Mouse (Mus musculus) hindbrain, embryonic 10.5 days (tissue): ENCODE results near the gene Pnkd. TPM values are rescaled to one million over a fixed set of nuclear protein-coding genes. Genes with fewer than 3 reads are reported as not detected.

Source experiments
- DNase-seq: peaks from one replicate; pipeline ENCODE4 v3.0.0-alpha.2; 2017; ENCODE audit warnings: low spot score
- H3K27ac ChIP-seq: fragments of 300-500 bp; sonication (generic); 2 replicates; pipeline ENCODE4 v1.5.1; 2016; ENCODE audit warnings: mild to moderate bottlenecking, moderate library complexity
- H3K27me3 ChIP-seq: fragments of 300-500 bp; sonication (generic); 2 replicates; pipeline ENCODE4 v1.6.1; 2016; ENCODE audit warnings: mild to moderate bottlenecking; ENCODE audit not compliant: poor library complexity, insufficient read depth, severe bottlenecking
- H3K36me3 ChIP-seq: fragments of 300-500 bp; sonication (generic); 2 replicates; pipeline ENCODE4 v1.6.1; 2016; ENCODE audit warnings: mild to moderate bottlenecking, moderate library complexity
- H3K4me1 ChIP-seq: fragments of 300-500 bp; sonication (generic); replicated peaks from 2 replicates; pipeline ENCODE4 v1.6.1; 2016; ENCODE audit warnings: mild to moderate bottlenecking
- H3K4me3 ChIP-seq: fragments of 300-500 bp; sonication (generic); 2 replicates; pipeline ENCODE4 v1.5.1; 2016; ENCODE audit warnings: mild to moderate bottlenecking, moderate library complexity
- H3K9me3 ChIP-seq: fragments of 300-500 bp; sonication (generic); 2 replicates; pipeline ENCODE4 v1.6.1; 2016; ENCODE audit warnings: mild to moderate bottlenecking, moderate library complexity
- WGBS: fragments of 180-500 bp; shearing (Covaris S2); methylation state at CpG from one replicate; pipeline ENCODE4 v1.1.7; 2016; 5-methylcytosine and 5-hydroxymethylcytosine counted together
- polyA plus RNA-seq: library from polyadenylated mRNA; unstranded; fragments of >200 nt; fragmentation: Nextera tagmentation; extraction: Ambion mirVana; gene quantifications from 2 replicates; pipeline ENCODE4 v1.2.1, GENCODE M21; 2016

The Pnkd gene
- polyA plus RNA-seq, 1 experiment from 2014 or later: 120 TPM

DNA sequence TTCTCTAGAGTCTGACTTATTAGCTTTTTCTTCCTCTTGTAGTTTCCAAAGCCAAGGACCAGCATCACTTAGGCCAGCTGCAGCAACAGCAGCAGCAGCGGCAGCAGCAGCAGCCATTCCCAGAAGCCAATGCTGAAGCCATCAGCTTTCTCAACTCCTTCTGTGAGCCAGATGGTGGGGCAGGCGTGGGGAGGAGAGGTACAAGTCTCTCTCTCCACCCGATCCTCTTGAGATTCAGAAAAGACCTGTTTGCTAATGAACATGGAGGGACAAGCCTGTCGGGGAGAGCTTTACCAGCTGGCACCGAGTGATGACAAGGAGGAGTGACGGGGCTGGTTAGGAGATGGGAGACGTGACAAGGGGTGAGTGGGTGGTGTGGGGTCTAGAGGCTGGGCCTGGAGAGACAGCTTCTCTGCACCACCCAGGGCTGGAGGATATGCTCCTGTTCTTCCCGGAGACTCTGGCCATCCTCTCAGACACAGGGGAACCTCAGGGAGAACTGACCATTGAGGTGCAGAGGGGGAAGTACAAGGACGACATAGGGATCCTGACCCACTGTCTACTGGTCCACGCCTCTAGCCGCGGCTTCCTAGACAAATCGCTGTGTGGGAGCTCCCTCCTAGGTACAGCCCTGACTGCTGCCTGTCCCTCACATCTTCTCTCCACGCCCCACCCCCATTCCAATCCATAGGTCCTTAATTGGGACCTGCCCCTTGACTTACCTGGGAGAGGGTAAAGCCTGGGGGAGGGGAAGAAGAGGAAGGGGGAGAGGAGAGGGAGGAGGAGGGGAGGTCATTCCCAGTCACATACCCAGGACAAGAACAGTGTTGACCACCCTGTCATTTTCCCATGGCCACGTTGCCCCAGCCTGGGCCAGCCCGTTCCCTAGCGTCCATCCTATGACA is 77.8 kb downstream of the Pnkd start:
- Histone ChIP-seq H3K36me3 (no peaks in the 10 kb centered on the region), H3K27ac (no peak overlapping the region), H3K4me3 (no peak overlapping the region), H3K27me3 (peaks cover 11% of the 10 kb centered on the region), H3K9me3 (no peaks in the 10 kb centered on the region), H3K4me1 (peaks cover 18% of the 10 kb centered on the region)
- DNase-seq: no peak
- WGBS: 69% methylated on average over 17 of the region's 17 CpGs

GRCm38 (mm10) chr1:74363437-74363836 is 78.7 kb downstream of the Pnkd start:
- 75% methylated on average over 5 of the region's 5 CpGs for WGBS
- H3K27me3 ChIP-seq: peaks cover 14% of the 10 kb centered on the region
- no peak for DNase-seq
- no peaks in the 10 kb centered on the region for H3K9me3 ChIP-seq
- no peaks in the 10 kb centered on the region for H3K36me3 ChIP-seq
- no peak overlapping the region for H3K4me3 ChIP-seq
- no peak overlapping the region for H3K27ac ChIP-seq
- peaks cover 26% of the 10 kb centered on the region for H3K4me1 ChIP-seq

GRCm38 (mm10) chr1:74364270-74364669 is 79.5 kb downstream of the Pnkd start:
- 81% methylated on average over 8 of the region's 8 CpGs for WGBS
- Histone ChIP-seq H3K27ac (no peak overlapping the region), H3K27me3 (peaks cover 14% of the 10 kb centered on the region), H3K4me3 (no peak overlapping the region), H3K36me3 (no peaks in the 10 kb centered on the region), H3K9me3 (no peaks in the 10 kb centered on the region), H3K4me1 (peaks cover 28% of the 10 kb centered on the region)
- no peak for DNase-seq

- Histone ChIP-seq H3K27me3 (peaks cover 14% of the 10 kb centered on the region), H3K4me3 (peak overlapping the region; percentile 43), H3K27ac (peak overlapping the region; percentile 36), H3K36me3 (no peaks in the 10 kb centered on the region), H3K9me3 (no peaks in the 10 kb centered on the region), H3K4me1 (peaks cover 14% of the 10 kb centered on the region)
- peak; percentile 57 for DNase-seq
- WGBS: 22% methylated on average over 34 of the region's 34 CpGs
Measured at GRCm38 (mm10) chr1:74367886-74368645, 83.3 kb downstream of the Pnkd start.

GRCm38 (mm10) chr1:74370040-74370439 is 85.3 kb downstream of the Pnkd start:
- 60% methylated on average over 4 of the region's 4 CpGs for WGBS
- no peak overlapping the region for H3K27ac ChIP-seq
- no peak overlapping the region for H3K4me3 ChIP-seq

GRCm38 (mm10) chr1:74373372-74373771 is 88.6 kb downstream of the Pnkd start:
- H3K4me1 ChIP-seq: peaks cover 25% of the 10 kb centered on the region
- H3K27me3 ChIP-seq: no peaks in the 10 kb centered on the region; the same call in 1 of the 2 replicates
- H3K36me3 ChIP-seq: no peaks in the 10 kb centered on the region
- no peak overlapping the region for H3K4me3 ChIP-seq
- WGBS: 87% methylated on average over 4 of the region's 4 CpGs
- no peaks in the 10 kb centered on the region for H3K9me3 ChIP-seq
- H3K27ac ChIP-seq: no peak overlapping the region
- no peak for DNase-seq

More at GRCm38 (mm10) chr1:74370040-74370439, 85.3 kb downstream of the Pnkd start:
- Histone ChIP-seq H3K27me3 (peaks cover 14% of the 10 kb centered on the region), H3K9me3 (no peaks in the 10 kb centered on the region), H3K4me1 (peaks cover 14% of the 10 kb centered on the region), H3K36me3 (no peaks in the 10 kb centered on the region)
- DNase-seq: no peak

- H3K27ac ChIP-seq: no peak within 1 kb of the TSS
- no peak for DNase-seq
- WGBS: 83% methylated on average over 8 of the region's 8 CpGs
- no peak within 1 kb of the TSS for H3K4me3 ChIP-seq
- no peaks in the 10 kb centered on the region for H3K27me3 ChIP-seq
- peaks cover 23% of the 10 kb centered on the region for H3K4me1 ChIP-seq
- H3K9me3 ChIP-seq: no peaks in the 10 kb centered on the region
- H3K36me3 ChIP-seq: no peaks in the 10 kb centered on the region
Measured at GRCm38 (mm10) chr1:74374980-74375379, 90.2 kb downstream of the Pnkd start, which contains the start of gene Slc11a1. Slc11a1 (plus strand) TSS chr1:74375195.

GRCm38 (mm10) chr1:74375561-74375960 is 90.8 kb downstream of the Pnkd start:
- 79% methylated on average over 10 of the region's 10 CpGs for WGBS
- Histone ChIP-seq H3K27ac (no peak overlapping the region), H3K27me3 (no peaks in the 10 kb centered on the region), H3K36me3 (no peaks in the 10 kb centered on the region), H3K4me3 (no peak overlapping the region), H3K9me3 (no peaks in the 10 kb centered on the region), H3K4me1 (peaks cover 23% of the 10 kb centered on the region)
- no peak for DNase-seq

- no peak for DNase-seq
- peak overlapping the region; percentile 13 for H3K27ac ChIP-seq
- H3K4me3 ChIP-seq: no peak overlapping the region
- H3K4me1 ChIP-seq: peaks cover 23% of the 10 kb centered on the region
- H3K27me3 ChIP-seq: no peaks in the 10 kb centered on the region
- no peaks in the 10 kb centered on the region for H3K36me3 ChIP-seq
- H3K9me3 ChIP-seq: no peaks in the 10 kb centered on the region
- WGBS: 79% methylated on average over 4 of the region's 4 CpGs
Measured at GRCm38 (mm10) chr1:74376396-74376795, 91.7 kb downstream of the Pnkd start.

- whole genome bisulfite sequencing: 85% methylated on average over 7 of the region's 7 CpGs
- H3K4me1 ChIP-seq: peaks cover 23% of the 10 kb centered on the region
Measured at GRCm38 (mm10) chr1:74379058-74379504, 94.4 kb downstream of the Pnkd start.

DNA sequence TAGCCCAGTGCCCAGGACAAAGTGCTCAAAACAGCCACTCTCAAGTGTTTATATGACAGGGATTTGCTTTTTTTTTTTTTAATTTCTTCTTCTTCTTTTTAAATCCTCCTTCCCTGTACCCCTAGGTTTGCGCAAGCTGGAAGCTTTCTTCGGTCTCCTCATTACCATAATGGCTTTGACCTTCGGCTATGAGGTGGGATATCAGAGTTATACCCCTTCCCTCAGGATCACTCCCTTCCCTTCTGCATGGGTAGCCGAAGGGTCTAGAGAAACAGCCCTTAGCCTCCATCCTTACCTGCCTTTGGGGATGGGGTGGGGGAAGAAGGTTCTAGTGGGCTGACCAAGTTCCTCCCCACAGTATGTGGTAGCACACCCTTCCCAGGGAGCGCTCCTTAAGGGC is 95.8 kb downstream of the Pnkd start:
- no peaks in the 10 kb centered on the region for H3K27me3 ChIP-seq
- no peaks in the 10 kb centered on the region for H3K9me3 ChIP-seq
- H3K4me3 ChIP-seq: no peak overlapping the region
- no peak for DNase-seq
- H3K36me3 ChIP-seq: no peaks in the 10 kb centered on the region
- no peak overlapping the region for H3K27ac ChIP-seq
- 91% methylated on average over 5 of the region's 5 CpGs for WGBS
- H3K4me1 ChIP-seq: peaks cover 16% of the 10 kb centered on the region

More at GRCm38 (mm10) chr1:74379058-74379504, 94.4 kb downstream of the Pnkd start:
- Histone ChIP-seq H3K9me3 (no peaks in the 10 kb centered on the region), H3K27ac (no peak overlapping the region), H3K4me3 (no peak overlapping the region), H3K36me3 (no peaks in the 10 kb centered on the region), H3K27me3 (no peaks in the 10 kb centered on the region)
- DNase-seq: no peak

- 90% methylated on average over 10 of the region's 10 CpGs for WGBS
- H3K4me3 ChIP-seq: no peak overlapping the region
Measured at GRCm38 (mm10) chr1:74381588-74382021, 96.9 kb downstream of the Pnkd start.

DNA sequence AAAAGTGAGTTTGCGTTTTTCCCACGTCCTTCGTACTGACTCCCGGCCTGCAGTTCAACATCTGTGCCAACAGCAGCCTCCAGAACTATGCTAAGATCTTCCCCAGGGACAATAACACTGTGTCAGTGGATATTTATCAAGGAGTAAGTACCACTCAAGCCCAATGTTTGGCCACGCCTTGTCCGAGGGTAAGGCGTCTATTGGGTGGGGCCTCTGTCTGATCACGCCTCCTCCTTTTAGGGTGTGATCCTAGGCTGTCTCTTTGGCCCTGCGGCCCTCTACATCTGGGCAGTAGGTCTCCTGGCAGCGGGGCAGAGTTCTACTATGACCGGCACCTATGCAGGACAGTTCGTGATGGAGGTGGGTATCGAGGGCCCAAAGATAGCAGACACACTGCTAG is 98.7 kb downstream of the Pnkd start:
- H3K9me3 ChIP-seq: no peaks in the 10 kb centered on the region
- no peaks in the 10 kb centered on the region for H3K36me3 ChIP-seq
- DNase-seq: no peak
- H3K4me1 ChIP-seq: peaks cover 16% of the 10 kb centered on the region
- H3K4me3 ChIP-seq: no peak overlapping the region
- no peak overlapping the region for H3K27ac ChIP-seq
- WGBS: 89% methylated on average over 13 of the region's 13 CpGs
- peaks cover under 1% of the 10 kb centered on the region for H3K27me3 ChIP-seq

More at GRCm38 (mm10) chr1:74381588-74382021, 96.9 kb downstream of the Pnkd start:
- no peak for DNase-seq
- Histone ChIP-seq H3K9me3 (no peaks in the 10 kb centered on the region), H3K4me1 (peaks cover 11% of the 10 kb centered on the region), H3K27ac (no peak overlapping the region), H3K36me3 (no peaks in the 10 kb centered on the region), H3K27me3 (no peaks in the 10 kb centered on the region)
